Mouse (Mus musculus): ENCODE results near the gene F7. TPM values are rescaled to one million over a fixed set of nuclear protein-coding genes. Genes with fewer than 3 reads are reported as not detected.
A peak's percentile ranks its signal among the peaks of the same experiment; 100 is the strongest.

Gene F7
- total RNA-seq (2021), result under 1 TPM; 0.15 to 0.26 TPM
- long read RNA-seq, experiment 1, result 0 reads
- long read RNA-seq, experiment 2, result 0 reads

DNA sequence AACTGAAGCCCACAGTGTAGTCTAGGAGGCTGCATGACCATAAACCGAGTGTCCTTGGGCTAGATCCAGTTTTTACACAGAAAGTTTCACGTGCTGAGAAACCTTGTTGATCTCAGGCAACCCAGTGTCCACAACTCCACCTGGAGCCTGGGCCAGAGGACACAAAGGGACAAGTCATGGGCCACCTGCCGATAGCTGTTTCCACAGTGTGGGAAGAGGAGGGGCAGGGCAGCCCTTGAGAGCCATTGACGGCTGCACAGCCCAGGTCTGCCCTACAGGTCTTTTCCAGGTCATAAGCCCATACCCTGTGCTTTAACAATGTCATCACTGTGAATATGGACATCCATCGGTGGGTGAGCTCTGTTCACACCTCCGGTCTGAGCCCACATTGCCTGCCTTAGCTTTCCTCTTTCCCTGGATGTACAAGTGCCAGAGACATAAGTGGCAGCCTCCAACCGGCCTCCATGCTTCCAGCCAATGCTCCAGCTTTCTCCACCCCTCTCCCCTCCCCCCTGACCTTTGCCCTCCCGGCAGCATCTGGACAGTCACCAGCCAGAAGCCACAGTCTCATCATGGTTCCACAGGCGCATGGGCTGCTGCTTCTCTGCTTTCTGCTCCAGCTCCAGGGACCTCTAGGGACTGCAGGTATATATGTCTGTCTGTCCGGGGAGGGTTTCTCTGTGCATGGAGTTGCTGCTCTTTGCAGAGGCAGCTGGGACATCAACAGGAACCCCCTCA lies at the start of gene F7:
F7 (plus strand) TSS at position 548 of the 738 bp plus-strand sequence.
- DNase-seq, result no peak

DNA sequence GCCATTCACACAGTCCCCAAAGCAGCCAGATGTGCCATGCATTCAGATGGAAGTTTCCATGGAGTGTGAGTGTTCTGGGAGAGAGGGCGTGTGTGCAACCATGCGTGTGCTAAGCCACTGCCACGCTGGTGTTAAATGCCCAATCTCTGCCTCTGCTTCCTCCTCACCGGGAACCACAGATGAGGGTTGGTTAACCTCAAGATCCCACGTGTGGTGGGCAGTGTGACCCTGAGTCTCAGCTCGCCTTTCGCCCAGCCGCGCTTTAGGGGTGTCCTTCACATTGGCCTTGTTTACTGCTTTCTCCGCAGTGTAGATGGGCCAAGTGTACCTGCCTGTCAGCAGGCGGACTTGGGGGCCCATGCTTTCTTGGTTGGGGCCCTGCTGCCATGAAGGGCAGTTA lies 49.5 kb upstream of the F7 start:
- no peak for DNase-seq

DNA sequence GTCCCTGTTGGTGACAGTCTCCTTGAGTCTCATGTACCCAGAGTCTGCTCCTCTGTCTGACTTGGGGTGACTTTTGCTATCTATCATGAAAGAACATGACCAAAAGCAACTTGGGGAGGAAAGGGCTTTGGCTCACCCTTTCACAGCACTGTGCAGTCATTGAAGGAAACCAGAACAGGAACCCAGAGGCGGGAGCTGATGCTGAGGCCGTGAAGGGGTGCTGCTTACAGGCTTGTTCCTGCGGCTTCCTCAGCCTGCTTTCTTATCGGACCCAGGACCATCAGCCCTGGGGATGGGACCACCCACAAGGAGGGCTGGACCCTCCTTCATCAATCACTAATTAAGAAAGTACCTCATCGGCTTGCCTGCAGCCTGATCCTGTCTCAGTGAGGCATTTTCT lies 49.1 kb upstream of the F7 start:
- DNase-seq, result no peak

DNA sequence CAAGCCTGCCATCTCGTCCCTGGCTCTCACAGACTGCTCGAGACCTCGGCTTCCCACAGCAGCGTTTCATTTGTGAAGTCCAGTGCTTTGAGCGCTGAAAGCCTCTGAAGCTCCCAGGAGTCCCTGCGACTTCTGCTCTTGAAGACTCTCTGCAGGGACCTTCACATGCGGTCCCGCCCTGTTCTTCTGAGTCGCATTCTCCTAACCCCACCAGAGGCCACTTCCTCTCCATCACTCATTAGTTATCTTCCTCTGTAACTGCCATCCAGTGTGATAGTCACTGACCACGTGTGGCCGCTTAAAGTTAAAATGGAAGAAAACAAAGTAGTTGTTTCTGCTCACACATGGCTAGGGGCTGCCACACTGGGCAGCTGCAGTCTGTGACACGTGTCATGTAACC lies 48.5 kb upstream of the F7 start:
- DNase-seq, result no peak

DNA sequence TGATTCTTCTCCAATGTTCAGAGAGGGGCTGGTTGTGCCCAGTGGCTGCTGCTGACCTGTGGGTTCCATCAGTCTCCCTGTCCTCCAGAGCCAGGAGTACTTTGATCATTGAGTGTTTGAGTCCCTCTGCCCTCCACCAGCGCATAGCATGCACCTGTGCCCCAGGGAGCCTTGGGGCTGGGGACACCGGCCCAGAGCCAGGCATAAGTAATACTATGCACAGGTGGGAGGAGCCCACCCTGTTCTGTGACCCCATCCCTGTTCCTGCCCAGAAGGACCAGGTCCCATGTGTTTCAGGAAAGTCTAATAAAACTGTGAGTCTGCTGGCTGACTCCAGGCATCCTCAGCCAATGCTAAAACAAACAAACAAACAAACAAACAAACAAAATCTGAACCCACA lies 47.5 kb upstream of the F7 start:
- DNase-seq, result no peak

DNA sequence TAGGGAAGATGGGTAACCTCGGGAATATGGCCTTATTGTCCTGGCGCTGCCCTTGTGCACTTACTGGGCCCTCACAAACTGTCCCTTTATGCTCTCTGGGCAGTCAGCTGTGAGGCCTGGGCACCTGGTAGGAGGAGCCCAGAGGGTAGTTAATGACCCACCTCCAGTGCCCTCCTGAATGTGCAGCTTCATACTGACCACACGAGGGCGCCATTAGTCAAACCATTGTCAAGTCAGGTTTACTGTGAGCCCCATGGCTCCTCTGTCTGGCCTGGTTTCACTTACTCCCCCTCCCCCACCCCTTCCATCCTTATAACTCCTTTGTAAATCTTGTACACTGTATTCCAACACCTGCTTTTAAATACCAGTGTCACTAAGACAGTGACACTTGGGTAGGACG lies 47.1 kb upstream of the F7 start:
- DNase-seq, result peak; percentile 49 to 60

DNA sequence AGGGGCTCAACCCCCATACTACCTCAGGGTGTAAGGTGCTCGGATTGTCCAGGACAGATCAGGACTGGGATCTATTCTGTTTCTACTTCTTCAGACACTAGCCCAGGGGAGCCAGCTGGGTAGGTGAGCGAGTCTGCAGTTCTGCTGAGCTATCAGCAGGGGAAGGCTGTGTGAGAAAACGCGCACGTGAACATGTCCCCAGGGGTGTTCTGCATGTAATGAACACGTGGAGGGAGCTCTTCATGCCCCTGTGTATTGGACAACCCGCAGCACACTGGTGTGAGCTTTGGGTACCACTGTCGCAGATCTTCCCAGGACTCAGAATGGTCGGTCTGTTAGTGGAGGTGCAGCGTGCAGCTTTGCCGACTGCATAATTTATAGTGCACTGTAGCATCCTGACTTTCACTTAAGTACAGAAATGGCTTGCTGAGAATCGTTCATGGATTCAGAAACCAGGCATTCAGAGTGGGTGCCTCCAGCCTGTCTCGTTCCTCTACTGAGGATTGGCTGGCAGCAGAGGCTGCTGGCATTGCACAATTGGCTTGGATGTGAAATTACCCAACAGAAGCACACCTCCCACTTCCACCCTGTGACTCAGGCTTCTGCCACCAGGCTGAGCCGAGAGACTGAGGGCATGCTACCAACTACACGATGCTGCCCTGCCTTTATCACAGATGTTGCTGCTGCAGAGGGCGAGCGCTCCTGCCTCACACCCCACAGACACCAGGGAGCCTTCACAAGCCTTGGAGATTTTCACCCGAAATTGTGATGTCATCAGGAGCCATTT lies 42.0 kb upstream of the F7 start:
- no peak for DNase-seq

DNA sequence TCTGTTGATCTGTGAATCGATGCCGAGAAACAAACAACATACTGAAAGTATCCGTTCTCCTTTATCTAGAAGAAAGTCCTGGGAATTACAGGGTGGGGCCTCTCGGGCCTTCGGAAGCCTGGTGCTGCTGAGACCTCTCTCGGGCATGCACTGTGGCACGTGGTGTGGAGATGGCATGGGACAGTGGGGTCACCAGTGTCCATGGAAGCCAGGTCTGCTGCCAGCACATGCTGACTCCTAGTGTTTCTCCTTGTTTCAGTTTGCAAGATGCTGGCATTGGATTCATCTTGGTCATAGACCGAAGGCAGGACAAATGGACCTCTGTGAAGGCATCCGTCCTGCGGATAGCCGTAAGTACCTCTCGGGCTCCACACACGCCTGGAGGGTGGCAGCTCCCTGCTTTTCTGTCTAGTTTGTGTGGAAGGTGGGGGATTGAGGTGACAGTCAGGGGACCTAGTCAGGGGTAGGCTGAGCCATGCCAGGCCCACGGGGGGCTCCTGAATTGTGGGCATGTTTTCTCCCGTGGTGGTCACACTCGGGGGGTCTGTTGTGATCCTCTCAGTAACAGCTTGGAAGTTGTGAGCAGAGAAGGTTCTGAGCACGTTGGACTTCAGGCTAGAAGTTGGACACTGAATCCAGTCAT lies 41.1 kb upstream of the F7 start:
- no peak for DNase-seq

DNA sequence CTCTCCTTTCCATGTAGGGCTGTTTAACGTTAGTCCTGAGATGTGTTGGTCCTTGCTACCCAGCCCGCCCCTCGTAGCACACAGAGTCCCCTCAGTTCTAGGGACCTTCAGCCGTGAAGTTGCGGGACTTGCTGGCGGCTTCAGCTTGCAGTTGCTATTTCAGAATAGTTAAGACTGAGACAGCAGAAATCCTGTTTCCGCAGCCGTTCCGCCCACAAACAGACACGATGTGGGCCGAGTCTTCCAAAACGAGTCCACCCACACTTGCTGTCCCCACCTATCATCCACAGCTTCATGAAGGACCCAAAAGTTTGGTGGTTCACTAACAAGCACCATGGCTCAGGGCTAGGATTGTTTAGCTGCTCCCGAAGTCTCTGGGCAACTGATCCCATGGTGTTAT lies 40.6 kb upstream of the F7 start:
- DNase-seq, result no peak

DNA sequence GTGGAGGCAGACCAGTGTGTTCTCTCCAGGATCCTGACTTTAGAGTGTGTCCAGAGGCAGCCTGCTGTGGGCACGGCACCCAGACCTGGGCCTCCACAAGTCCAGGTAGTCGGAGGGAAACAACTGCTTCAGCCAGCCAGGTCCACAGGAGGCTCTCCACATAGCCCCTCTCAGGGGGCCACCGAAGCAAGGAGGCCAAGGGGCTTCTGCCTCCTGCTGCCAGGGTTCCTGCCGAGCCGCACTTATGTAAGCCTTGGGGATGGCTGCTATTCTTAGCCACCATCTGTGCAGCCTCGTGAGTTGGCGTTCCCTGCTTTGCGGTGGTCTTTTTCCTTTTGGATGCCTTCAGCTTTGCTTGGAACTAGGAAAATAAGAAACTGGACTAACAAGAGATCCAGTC lies 38.3 kb upstream of the F7 start:
- DNase-seq, result peak in 1 of 2 experiments; percentile 46

DNA sequence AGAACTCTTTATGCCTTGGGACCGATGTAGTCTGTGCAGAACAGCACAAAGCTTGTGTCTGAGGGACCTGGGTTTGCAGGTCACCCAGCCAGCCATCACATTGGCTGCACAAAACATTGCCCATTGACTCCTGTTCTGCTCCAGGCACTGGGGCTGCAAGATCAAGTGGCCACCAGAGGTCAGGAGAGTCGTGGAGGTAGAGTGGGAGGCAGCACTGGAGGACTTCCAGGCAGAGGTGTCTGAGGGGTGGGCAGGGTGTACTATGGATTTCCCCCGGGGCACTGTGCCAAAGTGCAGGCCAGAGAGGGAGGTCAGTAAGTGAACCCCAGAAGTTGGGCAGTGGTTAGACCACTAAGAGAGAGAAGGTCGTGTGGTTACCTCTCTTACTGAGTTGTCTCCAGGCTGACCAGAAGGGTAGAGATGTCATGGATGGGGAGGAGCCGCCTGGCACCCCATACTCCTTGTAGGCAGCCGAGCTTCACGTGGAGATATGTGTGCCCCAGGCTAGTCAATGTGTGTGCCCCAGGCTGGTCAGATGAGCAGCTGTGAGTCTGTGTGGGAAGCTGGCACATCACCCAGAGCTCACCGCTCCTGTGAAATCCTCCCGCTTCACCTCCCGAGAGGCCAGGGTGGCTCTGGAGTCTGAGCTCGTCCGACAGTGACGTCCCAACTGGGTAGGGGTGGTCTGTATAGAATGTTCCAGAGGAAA lies 37.0 kb upstream of the F7 start:
- peak in 1 of 2 experiments; percentile 23 for DNase-seq

DNA sequence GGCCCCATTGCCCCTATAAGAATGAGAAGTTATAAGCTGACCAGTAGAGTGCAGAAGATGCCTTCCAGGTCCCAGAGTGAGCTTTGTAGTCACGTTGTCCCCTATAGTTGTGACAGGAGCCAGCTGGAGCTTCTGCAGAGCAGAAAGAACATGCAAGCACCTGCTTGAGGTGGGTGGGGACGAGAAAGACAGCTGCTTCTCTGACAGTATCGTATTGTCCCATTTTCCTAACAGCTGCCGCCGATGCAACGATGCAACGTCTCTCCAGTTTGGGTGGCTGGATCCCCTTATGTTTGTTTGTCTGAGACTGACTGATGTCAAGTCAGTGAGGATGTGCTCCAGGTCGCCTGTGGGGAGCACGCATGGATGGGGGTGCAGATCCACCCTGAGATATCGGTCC lies 34.4 kb upstream of the F7 start:
- no peak for DNase-seq

DNA sequence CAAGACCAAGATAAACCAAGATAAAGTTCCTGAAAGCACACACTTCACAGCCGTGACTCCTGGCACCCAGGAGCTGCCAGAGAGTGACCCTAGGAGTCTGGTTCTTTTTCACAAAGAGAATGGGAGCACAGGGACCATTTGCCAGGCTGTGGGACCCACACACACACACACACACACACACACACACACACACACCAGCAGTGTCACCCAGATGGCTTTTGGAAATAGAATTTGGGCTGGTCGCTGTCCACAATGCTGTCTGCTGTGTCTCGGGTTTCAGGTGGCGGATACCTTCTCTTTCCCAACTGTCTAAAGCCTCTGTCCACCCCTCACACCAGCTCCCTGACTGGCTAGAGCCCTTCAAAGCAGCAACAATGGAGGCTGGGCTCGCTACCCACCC lies 31.4 kb upstream of the F7 start:
- DNase-seq, result no peak

DNA sequence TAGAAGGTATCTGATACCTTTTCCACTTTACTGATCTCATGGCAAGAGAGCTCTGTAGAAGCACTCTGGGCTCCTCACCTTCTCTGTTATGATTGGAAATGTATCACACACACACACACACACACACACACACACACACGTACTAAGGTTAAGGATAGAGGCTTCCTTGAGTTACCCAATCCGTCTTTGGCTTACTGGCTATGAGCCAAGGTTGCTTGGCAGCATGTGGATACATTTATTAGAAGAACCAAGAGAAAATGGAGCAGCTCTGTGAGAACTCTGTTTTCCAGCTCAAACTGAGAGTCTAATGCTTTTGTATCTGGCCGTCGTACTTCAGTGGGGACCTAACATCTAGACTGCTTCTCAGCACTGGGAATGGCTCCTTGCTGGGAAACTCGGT lies 30.4 kb upstream of the F7 start:
- no peak for DNase-seq

DNA sequence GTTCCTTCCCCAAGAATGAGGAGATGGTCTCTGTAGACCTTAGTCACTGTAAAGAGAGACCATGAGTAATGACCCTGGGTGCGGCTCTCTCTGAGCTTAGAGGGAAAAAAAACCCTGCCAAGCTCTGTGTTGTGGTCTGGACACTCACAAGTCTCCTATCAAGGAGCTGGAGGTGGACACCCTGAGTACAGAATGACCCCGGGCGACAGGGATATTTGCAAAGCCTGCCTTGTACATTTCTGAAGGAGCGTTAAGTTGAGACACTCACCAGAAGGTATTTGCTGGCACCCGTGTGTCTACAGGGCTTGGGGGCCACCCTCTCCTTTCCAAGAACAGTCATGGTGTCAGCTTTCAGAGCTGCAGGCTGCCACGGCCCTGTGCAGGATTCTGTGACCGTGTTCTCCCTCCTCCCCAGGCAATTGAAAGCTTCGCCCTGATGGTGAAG lies 29.0 kb upstream of the F7 start:
- peak; percentile 31 to 45 for DNase-seq

DNA sequence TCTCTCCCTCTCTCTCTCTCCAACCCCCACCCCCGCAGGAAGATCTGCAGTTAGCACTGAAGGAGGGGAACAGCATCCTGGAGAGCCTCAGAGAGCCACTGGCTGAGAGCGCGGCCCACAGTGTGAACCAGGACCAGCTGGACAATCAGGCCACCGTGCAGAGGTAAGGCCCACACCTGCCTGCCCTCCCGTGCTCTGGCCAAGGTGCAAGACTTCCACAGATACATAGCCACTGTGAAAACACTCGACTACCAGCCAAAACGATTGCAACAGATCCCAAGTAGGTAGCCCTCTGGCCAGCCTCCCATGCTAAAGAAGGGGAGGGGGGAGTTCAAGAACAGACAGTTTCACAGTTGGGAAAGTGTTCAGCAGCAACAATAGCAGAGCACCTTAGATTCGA lies 27.5 kb upstream of the F7 start:
- no peak for DNase-seq

DNA sequence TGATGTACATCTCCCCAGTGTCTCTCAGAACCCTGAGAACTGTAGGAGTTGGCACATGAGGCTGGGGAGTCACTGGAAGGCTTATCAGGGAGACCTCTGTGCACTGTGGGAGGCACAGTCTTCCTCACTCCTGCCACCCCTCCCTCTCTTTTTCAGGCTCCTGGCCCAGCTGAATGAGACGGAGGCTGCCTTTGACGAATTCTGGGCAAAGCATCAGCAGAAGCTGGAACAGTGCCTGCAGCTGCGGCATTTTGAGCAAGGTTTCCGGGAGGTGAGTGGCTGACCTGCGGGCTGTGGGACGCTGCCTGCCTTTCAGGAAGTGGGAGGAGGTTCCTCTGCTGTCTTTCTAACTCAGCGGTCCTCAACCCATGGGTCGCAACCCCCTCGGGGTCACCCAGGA lies 26.0 kb upstream of the F7 start:
- DNase-seq, result peak; percentile 33 to 53

DNA sequence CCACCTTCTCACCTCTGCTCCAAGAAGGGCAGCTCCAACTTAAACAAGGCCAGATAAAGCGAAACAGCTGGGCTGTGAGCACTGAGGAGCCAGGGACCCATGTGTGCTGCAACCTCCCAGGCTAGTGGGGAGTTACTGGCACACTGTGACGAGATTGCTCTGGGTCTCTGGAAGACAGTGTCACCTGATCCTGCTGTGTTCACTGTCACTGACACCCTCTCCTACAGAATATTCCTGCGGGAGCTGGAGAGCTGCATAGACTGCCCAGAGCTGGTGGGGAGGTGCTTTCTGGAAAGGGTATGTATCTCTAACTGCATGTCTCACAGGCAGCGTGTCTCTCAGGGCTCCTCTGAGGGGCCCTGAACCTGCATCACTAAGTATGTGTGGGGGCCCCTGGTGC lies 18.4 kb upstream of the F7 start:
- DNase-seq, result no peak

DNA sequence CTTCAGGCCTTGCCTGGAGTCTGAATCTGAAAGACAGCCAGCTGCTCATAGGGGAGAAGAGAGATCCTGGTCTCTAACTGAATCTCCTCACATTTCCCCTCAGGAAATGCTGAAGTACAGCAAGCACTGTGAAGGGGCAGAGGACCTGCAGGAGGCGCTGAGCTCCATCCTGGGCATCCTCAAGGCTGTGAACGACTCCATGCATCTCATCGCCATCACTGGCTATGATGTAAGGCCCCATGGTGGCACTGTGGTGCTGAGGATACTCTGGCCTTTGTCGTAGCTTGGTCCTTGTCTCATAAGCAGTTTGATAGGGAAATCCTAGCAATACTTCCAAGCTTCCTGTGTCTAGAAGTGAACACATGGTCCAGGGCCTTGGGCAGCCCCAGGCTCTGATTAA lies 15.5 kb upstream of the F7 start:
- no peak for DNase-seq

DNA sequence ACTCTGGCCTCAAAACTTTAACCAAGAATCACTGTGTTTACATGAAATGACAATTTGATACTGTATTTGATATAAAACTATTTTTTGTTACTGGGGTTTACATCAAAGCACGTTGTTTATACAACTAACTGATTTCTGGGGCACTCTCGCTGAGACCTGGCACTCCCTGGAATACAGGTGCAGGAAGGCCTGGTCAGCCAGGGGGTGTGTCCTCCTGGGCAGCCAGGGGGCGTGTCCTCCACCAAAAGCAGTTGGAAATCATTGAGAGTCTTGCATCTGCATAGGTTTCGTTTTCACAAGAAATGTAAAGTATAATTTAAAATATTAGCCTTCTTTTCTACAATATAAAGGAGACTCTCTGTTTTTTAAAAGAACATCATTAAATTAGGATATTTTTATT lies 6.3 kb upstream of the F7 start:
- no peak for DNase-seq

DNA sequence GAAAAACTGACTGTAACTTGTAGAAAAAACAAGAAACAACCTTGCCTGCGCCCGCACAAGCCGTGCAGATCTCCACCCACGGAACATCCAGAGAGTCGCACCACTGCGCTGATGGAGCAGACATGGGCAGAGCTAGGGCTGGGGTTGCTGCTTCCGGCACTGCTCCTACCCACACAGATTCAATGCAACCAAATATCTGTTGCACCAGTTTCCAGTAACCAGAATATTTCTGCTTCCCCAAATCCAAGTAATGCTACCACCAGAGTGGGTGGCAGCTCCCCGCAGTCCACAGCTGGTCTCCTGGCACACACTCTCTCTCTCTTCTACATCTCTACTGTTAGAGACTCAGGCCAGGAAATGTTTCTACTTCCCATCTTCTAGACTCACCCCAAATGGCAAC lies 4.0 kb upstream of the F7 start:
- no peak for DNase-seq

DNA sequence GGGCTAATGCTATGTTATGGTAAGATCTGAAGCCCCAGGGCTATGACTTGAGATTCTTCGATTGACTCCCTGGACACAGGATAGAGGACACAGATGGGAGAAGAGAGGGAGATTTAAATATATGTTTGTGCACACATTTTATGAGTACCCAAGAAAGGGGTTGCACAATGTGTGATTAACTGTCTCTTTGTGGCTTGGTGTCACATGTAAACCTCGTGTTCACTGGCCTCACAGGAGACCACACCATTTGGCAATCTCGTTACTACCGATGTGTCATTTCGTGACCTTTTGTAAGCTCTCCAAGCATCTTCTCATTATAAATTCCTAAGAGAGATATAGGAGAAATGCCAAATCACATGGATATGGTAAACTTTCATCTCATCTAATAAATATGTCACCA lies 1.8 kb downstream of the F7 start:
- no peak for DNase-seq

DNA sequence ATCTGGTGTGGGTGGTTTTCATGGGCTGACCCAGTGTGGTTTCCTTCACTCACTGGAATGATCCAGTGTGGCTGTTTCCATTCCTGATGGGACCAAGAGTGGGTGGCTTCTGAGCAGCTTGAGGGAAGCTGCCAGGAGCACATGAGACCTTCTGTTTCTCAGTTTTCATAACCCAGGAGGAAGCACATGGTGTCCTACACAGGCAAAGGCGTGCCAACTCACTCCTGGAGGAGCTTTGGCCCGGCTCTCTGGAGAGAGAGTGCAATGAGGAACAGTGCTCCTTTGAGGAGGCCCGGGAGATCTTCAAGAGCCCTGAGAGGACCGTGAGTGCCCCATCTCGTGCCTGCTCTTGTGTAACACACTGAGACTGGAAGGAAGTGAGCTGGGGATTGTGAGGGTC lies 2.6 kb downstream of the F7 start:
- no peak for DNase-seq

All from heart, adult 18-20 months (tissue).